Mouse (Mus musculus) ES-E14 (cell line): Measurements from ENCODE around the gene Pigf. TPM values are rescaled to one million over a fixed set of nuclear protein-coding genes. Genes with fewer than 3 reads are reported as not detected.

Experiments used
- DNase-seq: peaks from one replicate; pipeline ENCODE4 v3.0.0-alpha.2; 2013; ENCODE audit warnings: low read depth, low spot score
- H3K27ac ChIP-seq: 2 replicates; pipeline ENCODE4 v1.5.1; 2012; ENCODE audit warnings: low read depth, mild to moderate bottlenecking, low read length, moderate library complexity, mixed read lengths; ENCODE audit not compliant: poor library complexity, insufficient read depth, severe bottlenecking
- H3K36me3 ChIP-seq: 2 replicates; pipeline ENCODE4 v1.6.1; 2012; ENCODE audit warnings: mild to moderate bottlenecking, low read length, moderate library complexity, mixed read lengths; ENCODE audit not compliant: control insufficient read depth, poor library complexity, insufficient read depth, severe bottlenecking
- H3K4me1 ChIP-seq, 2 experiments: fragments of 150-350 bp in 1 of 2; sonication (generic) in 1 of 2; 2 replicates each; pipeline ENCODE4 v1.6.1; 2012; ENCODE audit warnings: low read length in 2 of 2, mild to moderate bottlenecking in 1 of 2, mixed read lengths in 1 of 2; ENCODE audit not compliant: control insufficient read depth in 2 of 2, insufficient read depth in 2 of 2, poor library complexity in 1 of 2
- H3K4me3 ChIP-seq, 2 experiments: fragments of 150-350 bp in 1 of 2; sonication (generic) in 1 of 2; 2 replicates each; pipeline ENCODE4 v1.5.1; 2012; ENCODE audit warnings: low read length in 2 of 2, low read depth in 1 of 2, mild to moderate bottlenecking in 1 of 2, mixed read lengths in 1 of 2; ENCODE audit not compliant: insufficient read depth in 1 of 2, poor library complexity in 1 of 2, severe bottlenecking in 1 of 2
- H3K9ac ChIP-seq: 2 replicates; pipeline ENCODE4 v1.6.1; 2012; ENCODE audit warnings: low read depth, mild to moderate bottlenecking, low read length, mixed read lengths; ENCODE audit not compliant: poor library complexity, insufficient read depth, severe bottlenecking
- H3K9me3 ChIP-seq: fragments of 150-350 bp; sonication (generic); 2 replicates; pipeline ENCODE4 v1.6.1; 2012; ENCODE audit warnings: low read depth, mild to moderate bottlenecking, low read length; ENCODE audit not compliant: control insufficient read depth, insufficient read depth
- CHD2 ChIP-seq: IDR thresholded peaks from 2 replicates; pipeline ENCODE4 v1.6.1; 2014; ENCODE audit warnings: mild to moderate bottlenecking, low read depth, low read length, inconsistent platforms
- HCFC1 ChIP-seq: IDR thresholded peaks from 2 replicates; pipeline ENCODE4 v1.6.1; 2012; ENCODE audit warnings: low read length, inconsistent platforms, borderline replicate concordance; ENCODE audit not compliant: insufficient read depth
- MAFK ChIP-seq: IDR thresholded peaks from 2 replicates; pipeline ENCODE4 v1.6.1; 2014; ENCODE audit warnings: mild to moderate bottlenecking, low read depth, low read length, inconsistent platforms; ENCODE audit not compliant: insufficient read depth
- ZC3H11A ChIP-seq: IDR thresholded peaks from 2 replicates; pipeline ENCODE4 v1.6.1; 2012; ENCODE audit warnings: low read depth, mild to moderate bottlenecking, inconsistent platforms, low read length, borderline replicate concordance
- ZNF384 ChIP-seq: IDR thresholded peaks from 2 replicates; pipeline ENCODE4 v1.6.1; 2012; ENCODE audit warnings: low read depth, low read length, inconsistent platforms
- in situ Hi-C, 2 experiments: fragments of 600-800 bp; cut with MboI; formaldehyde crosslinking; loops; one replicate each; pipeline ENCODE4 v1.15.1; 2025; ENCODE audit warnings: low sequenced_read_pairs in 2 of 2, inconsistent platforms in 1 of 2; ENCODE audit not compliant: unreplicated experiment in 2 of 2
- total RNA-seq: library from RNA; depleted of rRNA; stranded (reverse); fragments of 300-350 nt; gene quantifications from 2 replicates; pipeline ENCODE4 v1.2.3, GENCODE M21; 2012

Pigf gene
- total RNA-seq, 1 experiment = 74.4 TPM

DNA sequence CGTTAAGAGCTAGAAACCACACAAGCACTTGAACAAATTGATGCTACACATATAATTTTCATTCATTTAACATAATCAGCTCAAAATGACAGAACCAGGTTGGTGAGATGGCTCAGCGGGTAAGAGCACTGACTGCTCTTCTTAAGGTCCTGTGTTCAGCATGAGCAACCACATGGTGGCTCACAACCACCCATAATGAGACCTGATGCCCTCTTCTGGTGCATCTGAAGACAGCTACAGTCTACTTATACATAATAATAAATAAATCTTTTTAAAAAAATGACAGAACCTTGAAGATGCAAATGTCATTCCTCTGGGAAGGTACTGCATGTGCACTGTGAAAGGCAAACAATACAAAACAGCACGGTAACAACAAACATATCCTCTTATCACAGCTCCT, 16.3 kb downstream of the Pigf start:
- no peak overlapping the region for H3K9ac ChIP-seq
- H3K9me3 ChIP-seq = no peaks in the 10 kb centered on the region
- H3K4me1 ChIP-seq = no peaks in the 10 kb centered on the region
- in situ Hi-C loops = no loop called here
- H3K27ac ChIP-seq = no peak overlapping the region
- no peak for TF ChIP-seq CHD2
- TF ChIP-seq HCFC1 = no peak
- TF ChIP-seq MAFK = no peak
- no peak for TF ChIP-seq ZC3H11A
- TF ChIP-seq ZNF384 = no peak
- peaks cover 10% of the 10 kb centered on the region for H3K36me3 ChIP-seq
- DNase-seq = no peak
- H3K4me3 ChIP-seq = no peak overlapping the region

- Histone ChIP-seq H3K9me3 (no peaks in the 10 kb centered on the region), H3K27ac (no peak overlapping the region), H3K4me3 (no peak overlapping the region), H3K36me3 (peaks cover 12% of the 10 kb centered on the region), H3K9ac (no peak overlapping the region), H3K4me1 (no peaks in the 10 kb centered on the region)
- no peak for DNase-seq
- TF ChIP-seq MAFK (no peak), CHD2 (no peak), ZNF384 (no peak), ZC3H11A (no peak), HCFC1 (no peak)
- in situ Hi-C loops = no loop called here
These were observed 27.9 kb downstream of the Pigf start for GRCm38 (mm10) chr17:86997323-86997722.

GRCm38 (mm10) chr17:86991306-86991705, 33.9 kb downstream of the Pigf start:
- Histone ChIP-seq H3K4me3 (no peak overlapping the region), H3K27ac (no peak overlapping the region), H3K9me3 (no peaks in the 10 kb centered on the region), H3K4me1 (0 out of 4 replicates have a peak, but pooled peaks cover 0 to 3% of the 10 kb centered on the region in 2 experiments), H3K36me3 (no peaks in the 10 kb centered on the region), H3K9ac (no peak overlapping the region)
- in situ Hi-C loops = no loop called here
- TF ChIP-seq CHD2 = no peak
- no peak for TF ChIP-seq ZC3H11A
- no peak for TF ChIP-seq HCFC1
- TF ChIP-seq MAFK = no peak
- no peak for TF ChIP-seq ZNF384
- no peak for DNase-seq

DNA sequence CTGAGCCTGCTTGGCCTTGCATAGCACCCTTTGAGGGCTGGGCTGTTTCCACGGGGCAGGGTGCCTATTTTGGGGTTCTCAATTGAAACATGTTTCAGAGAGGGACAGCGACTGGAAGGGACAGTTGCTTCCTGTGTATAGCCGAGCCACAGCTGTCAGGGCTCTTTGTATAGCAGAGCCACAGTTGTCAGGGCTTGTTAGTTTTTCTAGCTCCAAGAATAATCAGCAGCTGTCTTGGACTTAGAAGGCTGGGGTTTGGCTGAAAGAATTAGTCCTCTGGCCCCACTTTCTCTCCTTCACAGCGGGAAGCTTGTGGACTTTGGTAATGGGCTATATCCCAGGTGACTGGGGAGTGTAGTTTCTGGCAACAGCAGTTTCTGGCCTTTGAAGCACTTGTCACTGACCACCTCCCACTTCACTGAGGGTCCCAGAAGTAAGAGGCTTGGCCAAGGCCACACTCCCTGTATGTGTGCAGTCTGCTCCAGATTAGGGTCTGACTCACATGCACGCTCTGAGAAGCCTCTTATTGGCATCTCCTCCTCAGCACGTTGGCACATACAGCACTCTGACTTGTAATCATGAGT, 36.5 kb downstream of the Pigf start:
- in situ Hi-C loops = no loop called here
- no peaks in the 10 kb centered on the region for H3K9me3 ChIP-seq
- no peak overlapping the region for H3K4me3 ChIP-seq
- H3K9ac ChIP-seq = no peak overlapping the region
- H3K36me3 ChIP-seq = no peaks in the 10 kb centered on the region; the same call in 1 of the 2 replicates
- no peak for DNase-seq
- TF ChIP-seq CHD2 (no peak), MAFK (no peak), ZNF384 (no peak)
- peaks cover 3% of the 10 kb centered on the region in 2 experiments; a peak in 1 of 4 replicates for H3K4me1 ChIP-seq
- H3K27ac ChIP-seq = no peak overlapping the region

GRCm38 (mm10) chr17:86988161-86988560, 37.0 kb downstream of the Pigf start:
- Histone ChIP-seq H3K9ac (no peak overlapping the region), H3K4me1 (peaks cover 3% of the 10 kb centered on the region in 2 experiments; a peak in 1 of 4 replicates), H3K4me3 (no peak overlapping the region), H3K9me3 (no peaks in the 10 kb centered on the region), H3K36me3 (no peaks in the 10 kb centered on the region; the same call in 1 of the 2 replicates), H3K27ac (no peak overlapping the region)
- in situ Hi-C loops = no loop called here
- TF ChIP-seq HCFC1 (no peak), MAFK (no peak), CHD2 (no peak), ZNF384 (no peak), ZC3H11A (no peak)
- DNase-seq = no peak
